Mouse (Mus musculus): Measurements from ENCODE around the gene Cenpk.

DNA sequence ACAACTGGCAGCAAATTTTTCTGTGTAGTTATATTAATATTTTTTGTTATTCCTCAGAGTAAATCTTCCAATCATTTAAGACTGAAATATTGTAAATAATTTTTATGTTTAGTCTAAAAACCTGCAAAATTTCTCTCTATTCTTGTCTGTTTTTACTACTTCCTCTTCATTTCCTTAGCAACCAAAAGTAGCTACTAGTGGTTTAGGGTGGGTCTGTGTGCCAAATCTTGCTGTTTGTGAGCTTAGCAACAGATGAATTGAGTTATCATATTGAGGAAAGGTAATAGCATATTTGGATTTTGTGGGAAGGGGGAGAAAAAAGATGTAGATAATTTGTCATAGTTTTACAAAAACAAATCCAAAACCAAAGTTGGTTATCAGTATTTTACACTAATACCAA, 60.8 kb downstream of the Cenpk start:
- TF ChIP-seq POLR2A (IDR thresholded peaks at IDR 0.05; ENCODE audit: borderline replicate concordance, low read depth, low read length) (no peak), CTCF (IDR thresholded peaks at IDR 0.05; ENCODE audit: low read depth, low read length) (no peak)

Measured in bone marrow macrophage, adult 2 months (primary cell).